Mouse (Mus musculus) G1E (cell line): ENCODE results near the gene Adarb2. TPM values are rescaled to one million over a fixed set of nuclear protein-coding genes. Genes with fewer than 3 reads are reported as not detected.

Experiments
- ATAC-seq: 2 replicates; pipeline ENCODE4 v1.8.0; 2016; ENCODE audit warnings: mild to moderate bottlenecking; ENCODE audit not compliant: insufficient number of reproducible peaks, poor library complexity, low FRiP score, severe bottlenecking; ENCODE audit errors: extremely low read depth
- DNase-seq: peaks from one replicate; pipeline ENCODE4 v3.0.0; 2012; ENCODE audit warnings: low spot score
- H3K27me3 ChIP-seq: 2 replicates; pipeline ENCODE4 v1.6.1; 2012; ENCODE audit warnings: mild to moderate bottlenecking, low read length, inconsistent platforms; ENCODE audit not compliant: insufficient read depth
- H3K36me3 ChIP-seq: replicated peaks from 2 replicates; pipeline ENCODE3; 2012; ENCODE audit warnings: mild to moderate bottlenecking, inconsistent platforms
- H3K4me1 ChIP-seq: 2 replicates; pipeline ENCODE4 v1.6.1; 2012; ENCODE audit warnings: low read depth, low read length, inconsistent platforms, mixed read lengths; ENCODE audit not compliant: insufficient read depth
- H3K4me3 ChIP-seq: 2 replicates; pipeline ENCODE4 v1.5.1; 2012; ENCODE audit warnings: low read depth, mild to moderate bottlenecking, inconsistent platforms, low read length, moderate library complexity, mixed read lengths
- H3K9me3 ChIP-seq: replicated peaks from 2 replicates; pipeline ENCODE4 v1.6.1; 2012; ENCODE audit warnings: inconsistent platforms
- CTCF ChIP-seq: IDR thresholded peaks from 2 replicates; pipeline ENCODE4 v1.5.1; 2012; ENCODE audit warnings: low read depth, low read length, inconsistent platforms, mixed read lengths
- GATA1 ChIP-seq: IDR thresholded peaks from 2 replicates; pipeline ENCODE4 v1.6.1; 2012; ENCODE audit warnings: borderline replicate concordance, low read length, inconsistent platforms, mixed read lengths
- GATA2 ChIP-seq: IDR thresholded peaks from 2 replicates; pipeline ENCODE4 v1.6.1; 2012; ENCODE audit warnings: low read depth, low read length, inconsistent platforms, borderline replicate concordance
- POLR2AphosphoS5 ChIP-seq: IDR thresholded peaks from 2 replicates; pipeline ENCODE4 v1.6.1; 2012; ENCODE audit warnings: low read depth, low read length, inconsistent platforms; ENCODE audit not compliant: insufficient replicate concordance
- TAL1 ChIP-seq: conservative IDR thresholded peaks from 2 replicates; pipeline ENCODE4 v1.6.1; 2012; ENCODE audit warnings: low read depth, low read length, inconsistent platforms, mixed read lengths
- polyA plus RNA-seq: library from polyadenylated mRNA; stranded (reverse); fragments of >175 nt; gene quantifications from 2 replicates; pipeline ENCODE4 v1.2.3, GENCODE M21; 2012
- total RNA-seq, 2 experiments: library from RNA; stranded (forward) in 1 of 2; stranded (reverse) in 1 of 2; fragments of 200-1000 nt in 1 of 2; fragments of >200 nt in 1 of 2; fragmentation: Nextera tagmentation in 1 of 2; gene quantifications; 2 replicates each; pipeline ENCODE4 v1.2.3; 2014 to 2017

Adarb2 gene
- total and polyA plus RNA-seq, 3 experiments = 0.33 TPM; not detected in 2

DNA sequence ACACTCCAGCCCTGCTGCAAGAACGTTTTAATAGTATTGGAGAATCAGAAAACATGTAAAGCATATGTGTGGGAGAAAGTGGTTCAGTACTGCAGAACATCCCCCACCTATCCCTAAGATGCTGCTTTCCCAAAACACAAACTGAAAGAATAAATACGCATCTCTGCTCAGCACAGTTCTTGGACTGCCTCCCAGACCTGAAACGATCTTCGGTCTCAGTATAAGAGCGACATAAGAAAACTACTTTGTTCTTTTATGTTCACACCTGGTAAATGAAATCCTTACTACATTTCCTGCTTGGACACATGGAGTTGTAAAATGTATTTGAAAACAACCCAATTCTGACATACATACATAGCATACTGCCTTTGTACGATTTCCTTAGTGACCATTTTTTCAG lies 597.9 kb downstream of the Adarb2 start:
- Histone ChIP-seq H3K4me1 (peaks cover 2% of the 10 kb centered on the region; the same call in 1 of the 2 replicates), H3K27me3 (no peaks in the 10 kb centered on the region), H3K9me3 (no peaks in the 10 kb centered on the region), H3K36me3 (peaks cover 19% of the 10 kb centered on the region), H3K4me3 (no peak overlapping the region)
- DNase-seq (no peak), ATAC-seq (no peak)
- TF ChIP-seq TAL1 (no peak), POLR2AphosphoS5 (no peak), CTCF (no peak), GATA1 (no peak), GATA2 (no peak)

DNA sequence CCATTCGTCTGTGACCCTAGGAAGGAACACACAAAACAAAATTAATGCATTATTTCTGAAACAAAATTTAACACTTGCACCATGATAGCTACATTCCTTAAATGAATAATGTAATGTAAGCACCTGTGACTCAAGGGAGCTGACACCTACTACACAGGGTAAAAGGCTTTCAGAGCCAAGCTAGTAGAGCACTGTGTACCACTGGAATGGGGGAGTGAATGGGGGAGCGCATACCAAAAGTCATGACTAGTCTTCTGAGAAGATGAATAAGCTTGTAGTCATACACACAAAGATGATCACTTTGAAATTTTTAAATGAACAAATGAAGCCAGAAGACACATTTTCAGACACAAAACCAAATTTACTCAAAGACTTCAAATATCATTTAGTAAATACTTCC lies 603.3 kb downstream of the Adarb2 start:
- H3K27me3 ChIP-seq = no peaks in the 10 kb centered on the region
- peaks cover 32% of the 10 kb centered on the region for H3K36me3 ChIP-seq
- DNase-seq (no peak), ATAC-seq (no peak)
- no peak overlapping the region for H3K4me3 ChIP-seq
- H3K4me1 ChIP-seq = no peaks in the 10 kb centered on the region
- H3K9me3 ChIP-seq = no peaks in the 10 kb centered on the region
- TF ChIP-seq GATA1 (no peak), GATA2 (no peak), CTCF (no peak), POLR2AphosphoS5 (no peak), TAL1 (no peak)
